Mouse (Mus musculus): Measurements from ENCODE around the gene Ublcp1. TPM values are rescaled to one million over a fixed set of nuclear protein-coding genes. Genes with fewer than 3 reads are reported as not detected.

The Ublcp1 gene
- 10 to 100 TPM; 35.5 to 46.2 TPM for total RNA-seq (2021)
- long read RNA-seq, experiment 1, transcript Ublcp1-201 (11 exons, 2,088 nt), result major isoform, 29 of 38 reads
- long read RNA-seq, experiment 1, partial matches to known transcripts, result 4 of 38 reads
- long read RNA-seq, experiment 1, other reads (novel, unspliced or antisense), result 5 of 38 reads
- long read RNA-seq, experiment 2, transcript Ublcp1-201 (11 exons, 2,088 nt), result major isoform, 106 of 121 reads
- long read RNA-seq, experiment 2, partial matches to known transcripts, result 5 of 121 reads
- long read RNA-seq, experiment 2, other reads (novel, unspliced or antisense), result 9 of 121 reads

GRCm38 (mm10) chr11:44470432-44471336 is at the start of gene Ublcp1:
Gene Ublcp1 (minus strand): TSS chr11:44470498.
- DNase-seq (ENCODE audit: low spot score in 2 of 2), result peak; percentile 91 to 92

DNA sequence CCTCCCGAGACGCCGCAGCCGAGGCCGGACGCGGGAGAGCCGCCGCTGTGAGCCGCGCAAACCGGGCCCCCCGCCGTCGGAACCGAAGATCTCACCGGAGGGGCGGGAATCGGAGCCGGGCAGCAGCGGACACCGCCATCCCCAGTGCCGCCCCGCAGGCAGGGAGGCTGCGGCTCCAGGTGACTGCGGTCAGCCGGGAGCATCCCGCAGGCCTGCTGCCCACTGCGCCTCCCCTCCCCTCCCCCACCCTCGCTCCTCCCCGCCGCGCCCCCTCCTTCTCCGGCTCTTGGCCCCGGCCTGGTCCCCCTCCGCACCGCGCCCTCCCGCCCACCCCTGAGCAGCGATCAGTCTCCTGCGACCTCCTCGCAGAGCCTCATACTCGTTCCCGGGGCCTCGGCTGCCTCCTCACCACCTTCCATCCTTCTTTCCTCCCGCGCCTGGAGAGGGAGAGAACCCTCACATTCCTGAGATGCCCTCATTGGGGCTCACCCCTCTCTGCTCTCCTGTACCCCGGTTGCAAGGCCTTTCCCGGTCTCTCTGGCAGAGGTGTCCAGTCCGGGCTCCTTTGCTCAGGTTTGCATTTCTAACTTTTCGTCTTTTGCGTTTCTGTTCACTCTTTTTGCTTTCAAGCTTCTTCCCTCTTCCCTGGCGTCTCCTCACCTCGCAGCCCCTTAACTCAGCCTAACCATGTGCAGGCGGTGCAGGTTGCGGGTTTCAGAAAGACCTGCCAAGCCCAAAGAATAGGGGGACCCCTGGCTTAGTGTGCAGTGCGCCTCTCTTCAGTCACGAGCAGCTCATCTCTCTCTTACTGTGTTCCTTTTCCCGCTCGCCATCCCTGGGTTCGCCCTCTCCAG is 49.0 kb upstream of the Ublcp1 start:
- peak; percentile 38 to 39 for DNase-seq (ENCODE audit: low spot score in 2 of 2)

DNA sequence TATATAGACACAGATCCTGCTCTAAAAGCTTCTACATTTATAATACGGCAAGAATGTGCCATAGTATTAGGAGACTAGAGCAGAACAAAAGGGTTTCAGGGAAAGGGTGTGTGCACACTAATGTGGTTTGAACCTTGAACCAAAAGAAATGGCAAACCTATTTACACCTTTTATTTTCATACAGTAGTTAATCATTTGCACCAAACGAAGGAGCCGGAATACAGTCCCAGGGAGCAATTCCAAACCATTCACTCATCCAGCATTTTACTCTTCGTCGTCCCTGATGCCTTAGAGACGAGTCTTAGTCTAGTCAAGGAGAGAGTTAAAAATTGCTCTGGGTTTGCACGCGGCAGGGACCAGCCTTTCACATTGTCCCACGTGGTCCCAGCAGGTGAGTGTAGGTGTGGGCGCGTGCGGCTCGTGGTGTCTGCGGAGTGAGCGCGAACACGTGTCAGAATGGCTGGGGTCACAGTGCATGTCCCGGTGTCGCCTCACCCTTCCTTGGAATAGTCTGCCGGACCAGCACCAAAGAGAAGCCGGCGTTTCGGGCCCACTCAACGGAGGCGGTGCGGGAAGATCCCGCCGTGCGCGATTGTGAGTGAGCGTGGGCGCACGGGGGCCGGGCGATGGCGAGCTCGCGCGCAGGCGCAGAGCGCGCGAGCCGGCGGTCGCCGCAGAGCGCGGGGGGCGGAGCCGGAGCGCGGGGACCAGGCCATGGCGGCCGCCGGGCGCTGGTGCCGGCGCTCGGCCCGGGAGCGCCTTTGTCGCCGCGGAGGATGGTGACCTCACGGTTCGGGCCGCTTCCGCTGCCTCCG is 48.2 kb upstream of the Ublcp1 start, which contains the start of gene Rnf145:
TSS of gene Rnf145 (plus strand) at position 684 of the 815 bp plus-strand sequence.
- DNase-seq (ENCODE audit: low spot score in 2 of 2), result peak; percentile 77 to 80

- no peak for DNase-seq (ENCODE audit: low spot score in 2 of 2)
Measured at GRCm38 (mm10) chr11:44517561-44518280, 47.4 kb upstream of the Ublcp1 start.

- no peak for DNase-seq (ENCODE audit: low spot score in 2 of 2)
Measured at GRCm38 (mm10) chr11:44516362-44516761, 46.1 kb upstream of the Ublcp1 start.

GRCm38 (mm10) chr11:44514666-44515065 is 44.4 kb upstream of the Ublcp1 start:
- DNase-seq (ENCODE audit: low spot score in 2 of 2), result no peak

GRCm38 (mm10) chr11:44513026-44513422 is 42.7 kb upstream of the Ublcp1 start:
- no peak for DNase-seq (ENCODE audit: low spot score in 2 of 2)

DNA sequence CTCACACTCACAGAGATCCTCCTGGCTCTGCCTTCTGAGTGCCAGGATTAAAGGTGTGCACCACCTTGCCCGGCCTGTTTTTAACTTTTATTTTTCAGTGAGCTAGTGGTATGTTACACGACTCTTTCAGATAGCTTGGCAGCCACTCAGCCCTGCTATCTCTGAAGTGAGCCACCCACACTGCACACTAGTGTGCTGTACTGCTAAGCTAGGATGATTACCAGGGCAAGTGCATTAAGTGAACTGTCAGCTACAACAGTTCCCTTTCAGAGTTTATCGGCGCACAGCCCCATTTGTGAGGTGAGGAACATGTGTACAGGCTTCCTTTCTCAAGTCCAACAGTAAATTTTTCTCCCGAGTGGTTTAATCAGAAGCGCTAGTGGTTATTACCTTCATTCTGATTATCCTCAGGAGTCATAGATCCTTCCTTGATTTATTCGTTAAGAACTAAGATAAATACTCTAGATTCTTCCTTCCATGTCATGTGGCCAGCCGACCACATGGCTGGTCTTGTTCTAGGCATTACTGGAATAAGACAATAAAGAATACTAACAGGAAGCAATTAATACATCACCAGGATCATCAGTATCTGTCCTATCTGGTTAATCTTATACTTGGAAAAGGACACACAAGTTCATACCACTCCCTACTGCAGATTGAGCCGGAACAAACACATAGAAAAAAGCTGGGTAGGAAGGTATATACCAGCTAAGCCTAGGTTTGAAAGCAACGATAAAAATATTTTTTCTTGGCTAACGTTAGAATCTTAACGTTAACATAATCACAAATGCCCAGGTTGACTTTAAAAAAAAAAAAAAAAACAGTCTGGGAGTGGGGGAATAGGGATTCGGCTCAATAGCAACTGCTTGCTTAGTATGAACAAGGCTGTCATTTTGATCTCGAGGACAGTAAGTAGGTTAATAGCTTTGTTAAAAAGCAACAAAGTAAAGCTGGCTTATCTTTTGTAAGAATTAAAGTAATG is 42.0 kb upstream of the Ublcp1 start:
- no peak for DNase-seq (ENCODE audit: low spot score in 2 of 2)

- DNase-seq (ENCODE audit: low spot score in 2 of 2), result no peak
Measured at GRCm38 (mm10) chr11:44510371-44510770, 40.1 kb upstream of the Ublcp1 start.

- DNase-seq (ENCODE audit: low spot score in 2 of 2), result no peak
Measured at GRCm38 (mm10) chr11:44509906-44510305, 39.6 kb upstream of the Ublcp1 start.

DNA sequence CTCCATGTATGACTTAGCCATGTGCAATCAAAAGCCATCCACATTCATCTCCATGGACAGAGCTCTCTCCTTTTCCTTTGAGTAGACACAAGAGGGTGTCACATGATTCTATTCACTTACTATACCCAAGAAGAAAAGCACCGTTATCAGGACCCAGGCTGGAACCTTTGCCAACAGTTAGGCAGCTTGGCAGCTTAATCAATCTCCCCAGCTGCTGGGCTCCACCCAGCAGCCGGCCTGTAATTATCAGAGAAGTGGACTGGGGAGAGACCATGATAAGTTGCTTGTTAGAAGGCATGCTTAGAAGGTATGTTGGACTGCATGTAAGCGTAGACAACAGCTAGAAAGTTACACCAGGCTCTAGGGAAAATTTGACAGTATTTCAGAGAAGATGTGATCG is 38.6 kb upstream of the Ublcp1 start:
- DNase-seq (ENCODE audit: low spot score in 2 of 2), result no peak

DNA sequence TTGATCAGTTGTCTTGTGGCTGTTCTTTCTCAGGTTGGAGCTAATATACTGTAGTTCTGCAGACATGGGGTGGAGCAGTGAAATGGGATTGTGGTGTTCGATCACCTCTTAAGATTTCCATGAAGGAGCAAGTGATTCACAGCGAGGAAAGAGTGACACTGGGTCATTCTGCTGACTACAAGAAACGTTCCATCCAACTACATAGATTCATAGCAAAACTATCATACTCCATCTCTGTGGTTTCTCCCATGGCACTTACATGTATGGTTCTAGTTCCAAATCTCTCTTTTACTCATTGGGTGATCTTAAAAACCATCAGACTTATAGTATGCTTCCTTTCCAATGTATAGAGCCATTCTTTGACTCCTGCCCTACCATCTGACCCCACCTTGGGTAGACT is 34.5 kb upstream of the Ublcp1 start:
- DNase-seq (ENCODE audit: low spot score in 2 of 2), result no peak

DNA sequence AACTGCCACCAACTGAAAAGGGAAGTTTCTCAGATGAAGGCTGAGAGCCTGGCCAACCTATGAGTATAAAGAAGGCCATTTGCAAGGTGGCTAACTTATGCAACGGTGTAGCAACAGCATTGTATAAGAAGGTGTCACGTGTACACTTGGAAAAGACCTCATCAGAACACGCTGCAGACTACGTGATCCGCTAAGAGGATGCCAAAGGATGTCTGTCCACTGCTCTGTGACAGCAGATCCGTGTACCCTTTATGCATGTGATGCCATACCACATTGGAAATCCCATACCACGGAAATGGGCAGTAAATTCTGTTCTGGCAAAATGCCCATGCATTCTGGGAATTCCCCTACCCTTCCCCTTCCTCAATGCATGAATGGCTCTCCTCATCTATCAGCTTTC is 33.8 kb upstream of the Ublcp1 start:
- no peak for DNase-seq (ENCODE audit: low spot score in 2 of 2)

DNA sequence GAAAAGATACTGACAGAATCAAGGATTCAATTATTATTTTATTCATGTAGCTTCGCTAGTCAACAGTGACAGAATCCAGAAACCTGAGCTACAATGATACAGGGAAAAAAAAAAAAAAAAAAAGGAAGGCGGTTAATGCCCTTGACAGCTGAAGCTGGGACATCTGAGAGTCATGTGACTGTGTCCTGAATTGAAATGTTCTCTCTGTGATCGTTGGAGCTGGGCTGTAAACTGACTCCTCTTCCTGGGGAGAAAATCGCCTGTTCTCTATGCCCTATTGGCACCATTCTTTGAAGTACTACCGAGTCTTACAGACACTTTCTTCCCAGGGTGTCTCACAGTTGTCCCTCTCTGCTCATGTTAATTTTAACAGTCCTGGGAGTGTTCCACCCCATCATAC is 32.6 kb upstream of the Ublcp1 start:
- no peak for DNase-seq (ENCODE audit: low spot score in 2 of 2)

- no peak for DNase-seq (ENCODE audit: low spot score in 2 of 2)
Measured at GRCm38 (mm10) chr11:44501477-44501876, 31.2 kb upstream of the Ublcp1 start.

GRCm38 (mm10) chr11:44500966-44501365 is 30.7 kb upstream of the Ublcp1 start:
- no peak for DNase-seq (ENCODE audit: low spot score in 2 of 2)

DNA sequence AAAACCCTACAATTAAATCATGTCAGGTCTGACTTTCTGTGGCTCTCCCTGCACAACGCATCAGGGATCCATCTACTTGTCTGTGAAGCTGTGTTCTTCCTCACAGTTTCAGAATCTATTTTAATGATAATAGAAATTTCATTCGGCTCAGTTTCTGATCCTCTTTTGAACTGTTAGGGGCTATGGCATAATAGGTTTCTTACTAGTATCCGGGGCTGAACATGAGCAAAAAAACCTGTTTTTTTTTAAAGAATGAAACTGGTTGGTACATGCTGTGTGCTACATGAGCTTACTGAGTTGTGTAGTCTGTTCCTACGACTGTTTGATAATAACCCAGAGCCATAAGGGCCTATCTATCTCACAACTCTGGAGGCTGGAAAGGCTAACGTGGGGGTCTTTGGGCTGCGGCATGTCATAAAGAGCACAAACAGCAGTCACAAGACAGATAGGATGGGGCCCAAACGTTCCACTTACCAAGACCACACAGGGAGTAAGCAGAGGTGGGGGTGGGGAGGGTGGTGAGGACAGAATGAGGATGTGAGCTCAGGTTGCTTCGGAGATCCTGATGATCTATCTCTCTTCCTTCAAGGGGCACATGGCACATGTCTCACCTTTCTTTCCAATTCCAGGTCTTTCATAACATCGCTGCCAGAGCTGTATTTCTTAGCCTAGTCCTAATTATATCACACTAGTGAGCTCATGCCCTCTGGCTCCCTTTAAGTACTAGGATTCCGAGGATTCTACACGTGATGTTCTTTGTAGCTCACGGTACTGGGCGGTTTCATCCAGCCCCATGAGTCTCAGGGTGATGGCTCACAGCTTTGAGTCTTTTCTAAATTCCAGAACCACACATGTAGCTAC is 28.3 kb upstream of the Ublcp1 start:
- DNase-seq (ENCODE audit: low spot score in 2 of 2), result no peak

GRCm38 (mm10) chr11:44496217-44496616 is 25.9 kb upstream of the Ublcp1 start:
- DNase-seq (ENCODE audit: low spot score in 2 of 2), result no peak
